Mouse (Mus musculus) heart, postnatal 0 days (tissue): ENCODE data around the gene 4931440F15Rik. TPM values are rescaled to one million over a fixed set of nuclear protein-coding genes. Genes with fewer than 3 reads are reported as not detected.

ENCODE experiments used
- ATAC-seq: fragments of 200-750 bp; cut with Nextera tagmentation; 2 replicates; pipeline ENCODE4 v1.8.0; 2017; ENCODE audit warnings: low read depth, moderate number of reproducible peaks, moderate library complexity; ENCODE audit not compliant: insufficient read depth
- DNase-seq: peaks from one replicate; pipeline ENCODE4 v3.0.0-alpha.2; 2016; ENCODE audit warnings: low spot score
- H3K27ac ChIP-seq: fragments of 300-500 bp; sonication (generic); 2 replicates; pipeline ENCODE4 v1.5.1; 2014; ENCODE audit warnings: low read depth, mild to moderate bottlenecking
- H3K27me3 ChIP-seq: fragments of 300-500 bp; sonication (generic); 2 replicates; pipeline ENCODE4 v1.6.1; 2014; ENCODE audit warnings: low read length, mixed read lengths; ENCODE audit not compliant: control insufficient read depth, insufficient read depth
- H3K36me3 ChIP-seq: fragments of 300-500 bp; sonication (generic); replicated peaks from 2 replicates; pipeline ENCODE4 v1.6.1; 2014; ENCODE audit warnings: low read length, mixed read lengths; ENCODE audit not compliant: control insufficient read depth, insufficient read depth
- H3K4me1 ChIP-seq: fragments of 300-500 bp; sonication (generic); 2 replicates; pipeline ENCODE4 v1.6.1; 2014; ENCODE audit warnings: antibody characterized with exemption; ENCODE audit not compliant: control insufficient read depth, insufficient read depth
- H3K4me2 ChIP-seq: fragments of 300-500 bp; sonication (generic); 2 replicates; pipeline ENCODE4 v1.6.1; 2014; ENCODE audit warnings: low read depth, mild to moderate bottlenecking, low read length, moderate library complexity
- H3K4me3 ChIP-seq: fragments of 300-500 bp; sonication (generic); 2 replicates; pipeline ENCODE4 v1.5.1; 2014; ENCODE audit warnings: low read depth, low read length
- H3K9ac ChIP-seq: fragments of 300-500 bp; sonication (generic); replicated peaks from 2 replicates; pipeline ENCODE4 v1.6.1; 2014; ENCODE audit warnings: low read depth, low read length, mixed read lengths
- H3K9me3 ChIP-seq: fragments of 300-500 bp; sonication (generic); replicated peaks from 2 replicates; pipeline ENCODE4 v1.6.1; 2016; ENCODE audit warnings: low read length; ENCODE audit not compliant: control insufficient read depth
- CTCF ChIP-seq: IDR thresholded peaks from 2 replicates; pipeline ENCODE4 v1.5.1; 2016; ENCODE audit warnings: antibody characterized with exemption, control low read depth, low read depth
- EP300 ChIP-seq: IDR thresholded peaks from 2 replicates; pipeline ENCODE4 v1.6.1; 2016; ENCODE audit warnings: antibody characterized with exemption, low read depth
- WGBS: fragments of 180-500 bp; shearing (Covaris S2); extraction: QIAGEN DNeasy Blood & Tissue Kit; methylation state at CpG from one replicate; pipeline ENCODE4 v1.1.7; 2014; 5-methylcytosine and 5-hydroxymethylcytosine counted together
- polyA plus RNA-seq: library from polyadenylated mRNA; unstranded; fragments of >200 nt; fragmentation: Nextera tagmentation; extraction: Ambion mirVana; gene quantifications from 2 replicates; pipeline ENCODE4 v1.2.1, GENCODE M21; 2015
- total RNA-seq: library from RNA; depleted of rRNA; stranded (reverse); fragments of >200 nt; gene quantifications from 2 replicates; pipeline ENCODE4 v1.2.3, GENCODE M21; 2014; ENCODE audit warnings: low replicate concordance

The 4931440F15Rik gene
- total and polyA plus RNA-seq, 2 experiments from 2014 or later: 0.10 TPM; not detected in 1

DNA sequence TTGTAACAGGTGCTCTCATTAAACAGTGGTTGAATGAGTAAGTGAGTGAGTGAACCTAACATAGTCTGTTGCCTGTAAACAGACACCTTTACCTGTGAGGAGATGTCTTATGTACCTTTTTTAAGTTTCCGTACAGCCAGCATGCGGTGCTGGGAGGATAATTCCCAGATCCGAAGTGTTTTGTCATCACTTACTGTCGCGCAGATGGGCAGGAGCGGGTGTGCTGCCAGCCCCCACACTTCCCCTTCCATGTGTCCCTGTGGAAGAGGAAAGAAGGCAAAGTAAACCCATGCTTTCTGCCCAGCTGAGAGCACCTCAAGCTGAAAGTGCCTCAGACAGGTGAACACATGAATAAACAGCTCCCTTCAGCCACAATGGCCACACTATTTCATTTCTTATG is 30.4 kb downstream of the 4931440F15Rik start:
- Histone ChIP-seq H3K4me1 (peaks cover 14% of the 10 kb centered on the region; the same call in 1 of the 2 replicates), H3K9me3 (0 out of 2 replicates have a peak, but pooled peaks cover 6% of the 10 kb centered on the region), H3K27ac (peak overlapping the region; percentile 25; the same call in 1 of the 2 replicates), H3K9ac (no peak overlapping the region), H3K27me3 (no peaks in the 10 kb centered on the region), H3K4me2 (no peak overlapping the region), H3K4me3 (no peak overlapping the region), H3K36me3 (no peaks in the 10 kb centered on the region)
- TF ChIP-seq CTCF (no peak), EP300 (no peak)
- DNase-seq: no peak
- WGBS: 41% methylated on average over 6 of the region's 6 CpGs
- no peak for ATAC-seq

- no peak overlapping the region for H3K4me3 ChIP-seq
- H3K4me1 ChIP-seq: peaks cover 14% of the 10 kb centered on the region; the same call in 1 of the 2 replicates
- H3K27me3 ChIP-seq: no peaks in the 10 kb centered on the region
- H3K9ac ChIP-seq: no peak overlapping the region
- 12% methylated on average over 2 of the region's 2 CpGs for WGBS
- no peak for TF ChIP-seq EP300
- no peak for TF ChIP-seq CTCF
- H3K4me2 ChIP-seq: no peak overlapping the region
- DNase-seq (no peak), ATAC-seq (no peak)
- no peaks in the 10 kb centered on the region for H3K36me3 ChIP-seq
- H3K9me3 ChIP-seq: 0 out of 2 replicates have a peak, but pooled peaks cover 6% of the 10 kb centered on the region
- H3K27ac ChIP-seq: peak overlapping the region; percentile 25; the same call in 1 of the 2 replicates
Observed at GRCm38 (mm10) chr11:29794475-29794874, 31.0 kb downstream of the 4931440F15Rik start.

DNA sequence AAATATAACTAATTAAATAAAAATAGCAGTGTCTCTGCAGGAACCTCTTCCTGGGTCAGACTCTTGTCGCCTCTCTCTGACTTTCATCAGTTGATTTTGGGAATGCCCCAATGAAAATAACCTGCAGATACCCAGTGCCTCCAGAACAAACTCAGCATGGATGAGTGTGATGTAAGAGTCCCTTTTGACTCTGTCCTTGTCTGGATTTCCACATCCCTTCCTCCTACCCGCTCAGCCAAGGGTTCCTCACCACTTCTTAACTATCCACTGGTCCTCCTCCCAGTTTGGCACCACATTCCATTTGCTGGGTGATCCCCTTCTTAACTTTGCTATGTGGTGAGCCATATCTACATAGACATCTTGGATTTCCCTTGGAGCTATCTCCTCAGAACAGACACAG is 34.7 kb downstream of the 4931440F15Rik start:
- Histone ChIP-seq H3K36me3 (no peaks in the 10 kb centered on the region), H3K4me2 (no peak overlapping the region), H3K27me3 (no peaks in the 10 kb centered on the region), H3K4me1 (peaks cover 14% of the 10 kb centered on the region; the same call in 1 of the 2 replicates), H3K9ac (no peak overlapping the region), H3K27ac (no peak overlapping the region), H3K4me3 (no peak overlapping the region), H3K9me3 (0 out of 2 replicates have a peak, but pooled peaks cover 6% of the 10 kb centered on the region)
- DNase-seq (no peak), ATAC-seq (no peak)
- TF ChIP-seq EP300 (no peak), CTCF (no peak)
- 79% methylated on average over 2 of the region's 2 CpGs for WGBS

DNA sequence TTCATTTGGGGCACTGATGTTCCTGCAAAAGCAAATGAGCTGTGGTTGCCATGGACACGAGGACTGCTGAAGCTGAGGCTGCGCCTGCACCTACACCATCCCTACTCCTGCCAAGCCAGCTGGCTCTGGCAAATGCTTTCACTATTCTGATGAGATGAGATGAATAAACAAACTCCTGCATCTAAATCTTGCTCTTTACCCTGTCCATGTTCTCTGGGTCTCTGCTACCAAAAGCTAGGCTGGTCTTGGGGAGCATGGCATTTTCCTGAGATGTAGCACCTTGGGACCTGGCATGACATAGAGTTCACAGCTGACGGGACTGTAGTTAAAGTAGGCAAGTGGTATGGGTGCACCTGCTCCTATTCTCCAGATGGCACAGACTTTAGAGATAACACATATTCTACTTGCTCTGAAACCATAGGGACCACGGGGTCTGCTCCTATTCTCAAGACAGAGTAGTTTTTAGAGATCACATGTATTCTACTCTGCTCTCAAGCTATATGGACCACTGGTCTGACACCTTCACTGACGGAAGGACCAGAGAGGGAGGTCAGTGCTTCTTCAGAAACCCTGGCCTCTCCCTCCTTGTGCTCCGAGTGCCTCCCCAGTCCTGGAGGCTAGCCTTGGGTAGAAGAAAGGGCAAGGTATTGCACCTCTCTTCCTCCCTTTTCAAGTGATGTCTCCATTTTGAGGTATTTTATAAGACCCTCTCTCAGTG is 36.4 kb downstream of the 4931440F15Rik start:
- Histone ChIP-seq H3K4me3 (no peak overlapping the region), H3K27me3 (no peaks in the 10 kb centered on the region), H3K36me3 (no peaks in the 10 kb centered on the region), H3K9ac (no peak overlapping the region), H3K4me2 (no peak overlapping the region), H3K27ac (no peak overlapping the region), H3K9me3 (0 out of 2 replicates have a peak, but pooled peaks cover 6% of the 10 kb centered on the region), H3K4me1 (peaks cover 3% of the 10 kb centered on the region; the same call in 1 of the 2 replicates)
- TF ChIP-seq CTCF (no peak), EP300 (no peak)
- ATAC-seq (no peak), DNase-seq (no peak)
- WGBS: 77% methylated on average over 6 of the region's 6 CpGs

DNA sequence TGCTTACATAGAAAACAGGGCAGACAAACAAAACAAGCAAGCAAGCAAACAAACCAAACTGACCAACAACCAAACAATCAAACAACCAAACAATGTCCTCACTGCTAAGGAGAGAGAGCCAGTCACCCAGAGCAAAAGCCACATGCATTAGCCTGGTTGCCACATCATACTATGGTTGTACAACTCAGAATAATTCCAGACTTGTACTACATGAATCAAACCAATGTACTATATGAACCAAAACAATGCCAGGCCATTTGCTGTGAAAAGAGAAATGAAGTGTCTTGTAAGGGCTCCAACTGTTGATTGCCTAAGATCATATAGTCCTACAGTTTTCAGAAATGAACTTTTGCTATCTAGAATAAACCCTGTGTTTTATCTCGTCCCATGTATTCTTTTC is 37.0 kb downstream of the 4931440F15Rik start:
- Histone ChIP-seq H3K27me3 (no peaks in the 10 kb centered on the region), H3K36me3 (no peaks in the 10 kb centered on the region), H3K4me3 (no peak overlapping the region), H3K4me1 (no peaks in the 10 kb centered on the region), H3K4me2 (no peak overlapping the region), H3K9me3 (0 out of 2 replicates have a peak, but pooled peaks cover 6% of the 10 kb centered on the region), H3K27ac (no peak overlapping the region), H3K9ac (no peak overlapping the region)
- WGBS: 42% methylated on average over 1 of the region's 1 CpGs
- TF ChIP-seq EP300 (no peak), CTCF (no peak)
- no peak for ATAC-seq
- DNase-seq: no peak

DNA sequence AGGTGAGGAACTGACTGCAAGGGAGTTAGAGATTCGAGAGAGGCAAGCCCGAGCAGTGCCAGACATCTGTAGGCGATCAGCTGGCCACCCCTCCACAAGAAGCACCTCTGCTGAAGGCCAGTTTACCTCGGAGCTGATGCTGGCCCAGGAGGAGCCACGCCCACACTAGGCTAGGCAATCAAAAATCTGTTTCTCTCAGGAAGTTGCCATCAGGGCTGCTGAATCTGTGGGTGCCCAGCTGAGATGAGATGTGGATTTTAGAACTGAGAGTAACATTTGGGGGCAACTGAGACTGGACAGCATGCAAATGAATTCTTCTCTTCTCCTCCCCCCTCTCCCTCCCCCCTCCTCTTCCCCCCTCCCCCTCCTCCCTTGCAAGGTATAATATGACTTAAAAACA is 38.0 kb downstream of the 4931440F15Rik start:
- no peak overlapping the region for H3K9ac ChIP-seq
- H3K36me3 ChIP-seq: no peaks in the 10 kb centered on the region
- ATAC-seq (no peak), DNase-seq (no peak)
- H3K27me3 ChIP-seq: no peaks in the 10 kb centered on the region
- TF ChIP-seq CTCF: no peak
- no peak for TF ChIP-seq EP300
- no peak overlapping the region for H3K27ac ChIP-seq
- no peaks in the 10 kb centered on the region for H3K4me1 ChIP-seq
- H3K9me3 ChIP-seq: 0 out of 2 replicates have a peak, but pooled peaks cover 3% of the 10 kb centered on the region
- 14% methylated on average over 5 of the region's 5 CpGs for WGBS
- H3K4me2 ChIP-seq: no peak overlapping the region
- H3K4me3 ChIP-seq: no peak overlapping the region
